Mouse (Mus musculus): ENCODE measurements around the gene Gm17455.

Gm17455 gene

GRCm38 (mm10) chr10:60419624-60420023 is 20.1 kb downstream of the Gm17455 start:
- DNase-seq (ENCODE audit: low spot score) = no peak

DNA sequence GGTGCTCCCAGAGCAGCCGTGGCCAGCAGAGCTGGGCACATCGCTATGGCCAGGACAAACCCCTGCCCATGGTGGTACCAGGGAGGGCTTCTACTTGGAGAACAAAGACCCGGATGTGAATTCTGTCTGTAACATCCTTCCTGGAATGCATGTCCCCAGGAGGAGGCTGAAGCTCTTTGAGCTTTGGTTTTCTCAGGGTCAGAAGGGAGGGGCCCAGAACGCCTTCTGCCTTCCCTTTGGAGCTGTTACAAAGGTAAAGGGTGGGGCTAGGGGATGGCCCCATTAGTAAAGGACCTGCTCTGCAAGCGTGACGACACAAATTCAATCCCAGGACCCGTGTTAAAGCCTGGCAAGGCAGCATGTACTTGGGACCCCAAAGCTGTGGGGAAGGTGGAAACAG is 23.2 kb downstream of the Gm17455 start:
- DNase-seq (ENCODE audit: low spot score) = no peak

GRCm38 (mm10) chr10:60430001-60430400 is 30.5 kb downstream of the Gm17455 start:
- DNase-seq (ENCODE audit: low spot score) = no peak

GRCm38 (mm10) chr10:60430591-60430990 is 31.1 kb downstream of the Gm17455 start:
- DNase-seq (ENCODE audit: low spot score) = no peak

DNA sequence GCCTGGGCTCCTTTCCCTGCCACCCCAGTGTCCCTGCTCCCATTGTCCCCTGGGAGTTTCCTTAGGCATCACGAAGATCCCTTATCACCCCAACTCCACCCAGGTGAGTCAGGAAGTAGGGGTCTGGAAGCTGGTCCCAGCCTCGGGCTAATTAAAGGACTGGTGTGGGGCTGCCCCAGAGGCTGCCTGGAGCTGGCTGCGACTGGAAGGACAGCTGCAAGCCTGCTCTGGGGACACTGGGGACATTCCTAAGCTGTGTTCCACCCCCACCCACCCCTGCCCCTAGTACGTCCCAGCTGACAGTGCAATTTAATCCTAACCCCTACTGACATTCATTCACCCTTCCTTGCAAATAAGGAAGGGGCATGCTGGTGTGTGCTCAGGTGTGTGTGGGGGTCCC is 33.2 kb downstream of the Gm17455 start:
- DNase-seq (ENCODE audit: low spot score) = no peak

GRCm38 (mm10) chr10:60442321-60442720 is 42.8 kb downstream of the Gm17455 start:
- DNase-seq (ENCODE audit: low spot score) = no peak

- DNase-seq (ENCODE audit: low spot score) = no peak
Measured at GRCm38 (mm10) chr10:60443078-60443477, 43.6 kb downstream of the Gm17455 start.

- DNase-seq (ENCODE audit: low spot score) = peak; percentile 29
Measured at GRCm38 (mm10) chr10:60445031-60445593, 45.6 kb downstream of the Gm17455 start.

DNA sequence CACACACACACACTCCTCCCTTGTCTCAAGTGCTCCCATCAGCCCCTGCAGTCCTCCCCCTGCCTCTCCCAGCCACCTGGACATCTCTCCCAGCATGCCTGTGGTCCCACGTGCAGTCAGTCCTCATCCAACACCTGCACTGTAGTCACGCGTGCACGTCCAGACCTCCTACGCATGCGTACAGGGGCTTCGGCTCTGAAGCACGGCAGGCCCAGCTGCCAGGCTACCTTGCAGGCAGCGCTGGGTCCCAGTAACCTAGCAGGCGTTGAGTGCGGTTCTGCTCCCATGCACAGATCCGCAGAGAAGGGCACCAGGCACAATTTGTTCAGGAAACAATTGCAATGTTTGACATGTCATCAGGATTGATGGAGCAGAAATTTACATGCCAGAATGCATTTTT is 47.7 kb downstream of the Gm17455 start:
- no peak for DNase-seq (ENCODE audit: low spot score)

All from adipocyte (in vitro differentiated cells).